Mouse (Mus musculus): Measurements from ENCODE around the gene Gm13305. TPM values are rescaled to one million over a fixed set of nuclear protein-coding genes. Genes with fewer than 3 reads are reported as not detected.
"Not testable (repeated sequence)": the region's sequence is repeated elsewhere in the genome, so short reads cannot be mapped to it uniquely, and the experiment has no call there.

Gm13305 gene
- not detected in 2 replicates for polyA plus RNA-seq (2012; rRNA removed)

- not testable (repeated sequence) for H3K27ac ChIP-seq (ENCODE audit: insufficient read depth, low read depth, low read length); H3K27me3 ChIP-seq (ENCODE audit: control insufficient read depth, insufficient read depth, low read length); H3K4me1 ChIP-seq (ENCODE audit: control insufficient read depth, insufficient read depth, insufficient read length, low read length); H3K36me3 ChIP-seq (ENCODE audit: control insufficient read depth, insufficient read depth, low read length); H3K4me3 ChIP-seq (ENCODE audit: low read depth, low read length)
- WGBS: no CpG with 5 or more reads among the region's 7 CpGs
These were observed at the start of gene Gm13305 for GRCm38 (mm10) chr4:42168503-42168902. Gene Gm13305 (minus strand): TSS chr4:42168603.

GRCm38 (mm10) chr4:42184980-42185372, 16.6 kb upstream of the Gm13305 start:
- no CpG with 5 or more reads among the region's 25 CpGs for WGBS
- not testable (repeated sequence) for H3K4me3 ChIP-seq (ENCODE audit: low read depth, low read length); H3K27me3 ChIP-seq (ENCODE audit: control insufficient read depth, insufficient read depth, low read length); H3K36me3 ChIP-seq (ENCODE audit: control insufficient read depth, insufficient read depth, low read length); H3K27ac ChIP-seq (ENCODE audit: insufficient read depth, low read depth, low read length); H3K4me1 ChIP-seq (ENCODE audit: control insufficient read depth, insufficient read depth, insufficient read length, low read length)

DNA sequence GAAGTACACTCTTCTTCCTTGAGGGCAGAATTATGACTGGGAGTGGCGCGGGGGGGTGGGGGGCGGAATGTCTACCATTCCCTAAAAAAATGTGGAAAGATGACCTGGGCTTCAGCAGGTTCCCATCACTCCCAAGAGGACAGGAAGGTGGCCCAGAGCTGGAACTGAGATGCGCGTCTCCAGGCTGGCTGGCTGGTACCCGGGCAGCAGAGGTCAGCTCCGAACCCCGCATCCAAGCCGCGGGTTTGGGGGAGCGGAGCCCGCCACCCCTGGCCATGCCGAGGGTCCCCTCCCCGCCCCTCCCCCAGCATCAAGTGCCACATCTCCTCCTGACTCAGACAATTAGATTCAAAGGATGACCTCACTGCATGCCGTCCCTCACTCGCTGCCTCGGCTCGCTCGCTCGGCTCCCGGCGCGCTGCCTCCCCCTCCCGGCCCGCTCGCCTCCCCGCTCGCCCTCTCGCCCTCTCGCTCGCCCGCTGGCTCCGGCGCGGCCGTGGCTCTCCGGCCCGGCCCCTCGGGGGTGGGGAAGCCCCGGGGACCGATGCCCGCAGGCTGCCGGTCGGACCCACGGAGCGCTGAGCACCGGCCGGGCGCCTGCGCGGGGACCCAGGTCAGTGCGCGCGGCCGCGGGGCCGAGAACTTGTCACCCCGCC, 16.0 kb upstream of the Gm13305 start:
- no CpG with 5 or more reads among the region's 58 CpGs for WGBS
- not testable (repeated sequence) for H3K4me3 ChIP-seq (ENCODE audit: low read depth, low read length); H3K4me1 ChIP-seq (ENCODE audit: control insufficient read depth, insufficient read depth, insufficient read length, low read length); H3K27ac ChIP-seq (ENCODE audit: insufficient read depth, low read depth, low read length); H3K27me3 ChIP-seq (ENCODE audit: control insufficient read depth, insufficient read depth, low read length); H3K36me3 ChIP-seq (ENCODE audit: control insufficient read depth, insufficient read depth, low read length)

DNA sequence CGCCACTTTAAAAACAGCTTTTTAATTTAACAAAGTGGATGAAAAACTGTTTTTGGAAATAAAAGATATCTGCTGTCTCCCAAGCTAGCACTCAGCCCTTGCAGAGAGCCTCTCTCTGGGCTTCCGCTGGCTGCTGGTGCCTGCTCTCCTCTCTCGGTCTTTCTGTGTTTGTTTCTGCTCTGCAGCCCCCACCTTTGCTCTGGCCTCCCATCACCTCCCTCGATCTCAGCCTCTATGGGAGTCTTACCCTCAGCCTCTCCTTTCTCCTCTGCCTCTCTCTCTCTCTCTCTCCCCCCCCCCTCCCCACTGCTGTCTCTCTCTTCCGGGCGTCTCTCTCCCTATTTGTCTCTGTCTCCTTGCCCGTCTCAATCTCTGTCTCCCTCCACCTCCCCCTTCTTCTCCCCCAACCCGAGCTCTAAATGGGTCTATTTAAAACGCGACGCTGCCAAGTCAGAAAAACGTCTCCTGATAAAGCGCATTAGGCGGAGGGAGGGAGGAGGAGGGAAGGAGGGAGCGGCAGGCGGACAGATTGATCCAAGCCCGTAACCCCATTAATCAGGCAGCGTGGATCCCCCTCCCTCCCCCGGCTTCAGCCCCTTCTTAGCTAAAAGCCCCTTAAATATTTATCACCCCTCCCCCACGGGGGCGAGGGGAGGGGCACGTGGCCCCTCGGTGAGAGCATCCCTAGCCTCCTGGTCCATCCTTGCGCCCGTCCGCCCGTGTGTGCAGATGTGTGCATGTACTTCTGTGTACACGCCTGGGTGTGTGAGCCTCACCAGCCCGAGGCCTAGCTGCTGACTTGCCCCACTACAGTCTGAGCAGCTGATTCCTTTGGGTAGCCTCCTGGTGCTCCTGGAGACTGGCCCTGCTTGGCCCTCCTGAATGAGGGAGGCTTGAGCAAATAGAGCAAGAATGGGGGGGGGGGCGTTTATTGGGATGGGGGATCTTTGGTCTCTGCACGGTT, 15.1 kb upstream of the Gm13305 start:
- not testable (repeated sequence) for H3K27ac ChIP-seq (ENCODE audit: insufficient read depth, low read depth, low read length); H3K36me3 ChIP-seq (ENCODE audit: control insufficient read depth, insufficient read depth, low read length); H3K4me3 ChIP-seq (ENCODE audit: low read depth, low read length); H3K4me1 ChIP-seq (ENCODE audit: control insufficient read depth, insufficient read depth, insufficient read length, low read length); H3K27me3 ChIP-seq (ENCODE audit: control insufficient read depth, insufficient read depth, low read length)
- no CpG with 5 or more reads among the region's 31 CpGs for WGBS

- not testable (repeated sequence) for H3K27me3 ChIP-seq (ENCODE audit: control insufficient read depth, insufficient read depth, low read length); H3K4me3 ChIP-seq (ENCODE audit: low read depth, low read length); H3K4me1 ChIP-seq (ENCODE audit: control insufficient read depth, insufficient read depth, insufficient read length, low read length); H3K36me3 ChIP-seq (ENCODE audit: control insufficient read depth, insufficient read depth, low read length); H3K27ac ChIP-seq (ENCODE audit: insufficient read depth, low read depth, low read length)
- WGBS: no CpG with 5 or more reads among the region's 4 CpGs
These were observed 9.8 kb upstream of the Gm13305 start for GRCm38 (mm10) chr4:42178243-42178642.

DNA sequence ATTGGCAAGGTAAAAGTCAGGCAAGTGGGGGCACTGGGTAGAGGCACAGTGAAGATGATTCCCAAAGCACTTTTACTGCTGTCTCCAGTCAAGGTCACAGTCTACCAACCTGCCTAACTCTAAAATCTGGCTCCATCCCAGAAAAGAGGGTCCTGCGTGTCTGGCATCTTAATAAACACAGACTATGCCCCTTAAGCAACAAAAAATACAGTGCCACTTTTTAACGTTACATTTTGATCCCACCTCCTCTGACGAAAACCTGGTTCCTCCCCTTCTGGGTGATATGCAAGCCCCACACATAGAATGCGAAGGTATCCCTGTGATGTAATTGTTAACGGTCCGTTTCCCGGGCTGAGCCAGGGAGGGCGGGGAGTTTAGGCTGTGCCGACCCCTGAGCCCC, 15.3 kb downstream of the Gm13305 start, which contains the start of gene Gm13306:
Gm13306 (plus strand) TSS at position 301 of the 400 bp plus-strand sequence.
- H3K27me3 ChIP-seq (ENCODE audit: control insufficient read depth, insufficient read depth, low read length); H3K27ac ChIP-seq (ENCODE audit: insufficient read depth, low read depth, low read length); H3K4me3 ChIP-seq (ENCODE audit: low read depth, low read length); H3K4me1 ChIP-seq (ENCODE audit: control insufficient read depth, insufficient read depth, insufficient read length, low read length); H3K36me3 ChIP-seq (ENCODE audit: control insufficient read depth, insufficient read depth, low read length): not testable (repeated sequence)
- no CpG with 5 or more reads among the region's 9 CpGs for WGBS

DNA sequence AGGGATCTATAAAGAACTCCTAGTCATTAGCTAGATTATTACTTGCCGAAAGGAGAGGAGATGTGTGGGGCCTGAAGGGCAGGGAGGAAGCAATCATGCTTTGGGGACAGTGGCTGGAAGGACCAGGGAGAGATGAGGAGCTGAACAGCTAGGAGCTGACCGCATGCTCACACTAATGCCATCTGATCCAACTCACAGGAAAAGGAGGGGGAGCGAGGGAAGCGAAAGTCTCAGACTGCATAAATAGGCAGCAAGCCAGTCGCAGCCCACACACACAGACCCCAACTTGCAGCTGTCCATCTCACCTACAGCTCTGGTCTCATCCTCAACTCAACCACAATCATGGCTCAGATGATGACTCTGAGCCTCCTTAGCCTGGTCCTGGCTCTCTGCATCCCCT, 53.9 kb downstream of the Gm13305 start, which contains the start of gene Gm13304:
Gm13304 (plus strand) TSS at position 301 of the 400 bp plus-strand sequence.
- H3K27me3 ChIP-seq (ENCODE audit: control insufficient read depth, insufficient read depth, low read length); H3K4me1 ChIP-seq (ENCODE audit: control insufficient read depth, insufficient read depth, insufficient read length, low read length); H3K4me3 ChIP-seq (ENCODE audit: low read depth, low read length); H3K27ac ChIP-seq (ENCODE audit: insufficient read depth, low read depth, low read length); H3K36me3 ChIP-seq (ENCODE audit: control insufficient read depth, insufficient read depth, low read length): not testable (repeated sequence)
- WGBS: no CpG with 5 or more reads among the region's 5 CpGs

Other genes with a start within 250 kb of the Gm13305 start
- gene Gm20878, start 227.0 kb downstream of the Gm13305 start, polyA plus RNA-seq (2012; rRNA removed): 0.18 and 0.56 TPM in 2 replicates
- 0.04 TPM in 1 of 2 replicates, not detected in the other for gene Fam205a4, start 202.5 kb downstream of the Gm13305 start, polyA plus RNA-seq (2012; rRNA removed)
- gene Gm21093, start 133.9 kb downstream of the Gm13305 start, polyA plus RNA-seq (2012; rRNA removed): not detected in 2 replicates
- not detected in 2 replicates for gene Gm3893, start 77.4 kb downstream of the Gm13305 start, polyA plus RNA-seq (2012; rRNA removed)
- not detected in 2 replicates for gene Gm13304, start 53.8 kb downstream of the Gm13305 start, polyA plus RNA-seq (2012; rRNA removed)
- not detected in 2 replicates for gene Gm13306, start 15.2 kb downstream of the Gm13305 start, polyA plus RNA-seq (2012; rRNA removed)
- gene Gm10600, start 72.0 kb upstream of the Gm13305 start, polyA plus RNA-seq (2012; rRNA removed): not detected in 2 replicates
- 0.57 TPM in 1 of 2 replicates, not detected in the other for gene Ccl21b, start 87.2 kb upstream of the Gm13305 start, polyA plus RNA-seq (2012; rRNA removed)
- not detected in 2 replicates for gene Gm21953, start 125.7 kb upstream of the Gm13305 start, polyA plus RNA-seq (2012; rRNA removed)
- not detected in 2 replicates for gene Fam205a3, start 149.7 kb upstream of the Gm13305 start, polyA plus RNA-seq (2012; rRNA removed)